Mouse (Mus musculus) ES-E14 (cell line): ENCODE data around the gene Plch2.

Source experiments
- CHD2 ChIP-seq: IDR thresholded peaks from 2 replicates; pipeline ENCODE4 v1.6.1; 2014; ENCODE audit warnings: mild to moderate bottlenecking, low read depth, low read length, inconsistent platforms
- HCFC1 ChIP-seq: IDR thresholded peaks from 2 replicates; pipeline ENCODE4 v1.6.1; 2012; ENCODE audit warnings: low read length, inconsistent platforms, borderline replicate concordance; ENCODE audit not compliant: insufficient read depth
- MAFK ChIP-seq: IDR thresholded peaks from 2 replicates; pipeline ENCODE4 v1.6.1; 2014; ENCODE audit warnings: mild to moderate bottlenecking, low read depth, low read length, inconsistent platforms; ENCODE audit not compliant: insufficient read depth
- ZNF384 ChIP-seq: IDR thresholded peaks from 2 replicates; pipeline ENCODE4 v1.6.1; 2012; ENCODE audit warnings: low read depth, low read length, inconsistent platforms

- TF ChIP-seq ZNF384 (no peak), CHD2 (no peak), MAFK (no peak), HCFC1 (no peak)
Observed at GRCm38 (mm10) chr4:154933306-154933907, 123.2 kb downstream of the Plch2 start.
